Mouse (Mus musculus) urinary bladder, postnatal 25 days (tissue): ENCODE data around the gene Midn.
"Not testable (repeated sequence)": the region's sequence is repeated elsewhere in the genome, so short reads cannot be mapped to it uniquely, and the experiment has no call there.

Source experiments
- DNase-seq: peaks from one replicate; pipeline ENCODE4 v3.0.0; 2022; ENCODE audit warnings: low spot score

The Midn gene

DNA sequence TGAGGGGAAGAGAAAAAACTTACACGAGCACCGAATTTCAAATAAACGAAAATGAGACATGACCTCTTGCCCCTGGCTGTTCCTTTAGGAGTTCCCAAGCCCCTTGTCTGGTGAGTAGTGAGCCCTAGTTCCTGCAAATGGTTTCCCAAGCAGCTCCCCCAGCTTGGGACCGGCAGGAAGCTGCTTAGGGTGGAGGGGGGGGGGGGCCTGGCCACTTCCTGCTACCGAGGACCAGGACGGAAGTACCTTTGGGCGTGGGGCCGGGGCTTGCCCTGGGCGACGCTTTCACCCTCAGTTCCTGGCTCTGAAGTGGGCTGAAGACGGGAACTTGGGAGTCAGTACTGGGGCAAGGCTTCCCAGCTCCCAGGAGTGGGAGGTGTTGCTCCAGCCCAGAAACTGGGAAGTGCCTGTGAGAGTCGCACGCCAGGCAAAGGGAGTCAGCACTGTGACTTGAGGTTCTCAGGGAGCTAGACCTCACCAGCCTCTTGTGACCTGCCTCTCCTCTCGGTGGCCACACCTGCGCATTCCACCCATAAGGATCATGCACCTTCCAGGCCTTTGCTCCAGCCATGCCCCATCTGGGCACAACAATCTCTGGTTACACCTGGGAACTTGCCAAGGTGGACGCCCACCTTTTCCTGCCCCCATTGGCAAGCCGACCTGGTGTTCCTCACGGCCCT, 10.4 kb downstream of the Midn start:
- peak; percentile 54 for DNase-seq

DNA sequence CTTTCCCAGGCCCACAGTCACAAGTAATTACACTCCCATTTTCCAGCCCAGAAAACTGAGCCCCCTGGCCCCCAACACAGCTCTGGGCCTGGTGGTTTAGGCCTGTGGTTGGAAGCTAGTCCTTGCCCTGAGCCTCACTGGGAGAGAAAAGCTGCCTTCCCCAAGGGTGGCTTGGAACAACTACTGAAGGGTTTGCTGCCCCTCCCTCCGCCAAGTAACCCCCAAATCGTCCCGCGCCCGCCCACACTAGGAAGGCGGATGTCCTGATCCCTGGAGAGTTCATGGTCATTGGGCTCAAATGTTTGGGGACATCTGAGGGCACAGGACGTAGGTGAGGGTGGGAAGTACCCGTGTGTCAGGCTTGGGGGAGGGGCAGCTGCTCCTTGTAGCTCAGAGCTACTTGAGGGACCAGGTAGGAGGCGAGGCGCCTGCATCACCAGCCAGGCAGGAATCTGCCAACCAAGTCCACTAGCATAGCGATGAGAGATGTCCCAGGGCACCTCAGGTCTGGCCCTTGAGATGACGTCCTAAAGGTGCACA, 11.0 kb downstream of the Midn start:
- peak; percentile 51 for DNase-seq

DNA sequence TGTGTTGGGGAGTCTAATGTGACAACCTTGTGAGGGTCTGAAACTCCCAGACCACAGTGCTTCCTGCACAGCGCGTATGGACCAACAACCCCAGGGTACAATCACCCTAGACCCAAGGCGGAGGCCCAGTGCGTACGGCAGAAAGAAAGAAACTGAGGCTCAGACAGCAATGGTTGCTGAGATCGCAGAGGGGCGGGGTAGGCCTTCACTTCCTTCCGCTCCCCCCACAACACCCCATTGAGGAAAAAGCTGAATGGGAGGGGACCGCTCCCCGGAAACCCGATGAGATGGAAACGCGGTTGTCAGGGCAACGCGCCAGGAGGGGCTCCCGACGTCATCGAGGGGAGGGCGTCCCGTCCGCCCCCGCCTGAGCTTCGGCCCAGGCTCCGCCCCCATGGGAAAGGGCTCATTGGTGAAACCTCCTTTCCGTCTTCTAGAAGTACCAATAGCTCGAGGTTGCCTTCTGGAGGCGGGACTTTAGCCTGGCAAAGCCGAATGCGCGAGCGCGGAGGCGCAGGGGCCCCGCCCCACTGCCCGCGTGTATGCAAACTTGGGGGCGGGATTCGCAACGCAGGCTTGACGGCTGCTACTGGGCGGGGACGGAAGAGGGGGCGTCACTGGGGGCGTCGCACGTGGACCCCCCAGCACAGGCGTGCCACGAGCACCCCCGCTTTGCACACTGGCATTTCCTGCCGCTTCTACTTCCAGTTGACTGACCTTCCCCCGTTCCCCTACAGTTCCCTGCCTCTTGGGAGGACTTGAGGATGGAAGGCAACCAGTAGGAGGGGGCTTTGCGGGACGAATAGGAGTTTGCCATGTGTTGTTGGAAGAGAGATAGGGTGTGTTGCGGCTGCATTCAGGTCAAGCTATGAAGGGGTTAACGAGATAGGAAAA, 11.7 kb downstream of the Midn start:
- DNase-seq = peak; percentile 99

DNA sequence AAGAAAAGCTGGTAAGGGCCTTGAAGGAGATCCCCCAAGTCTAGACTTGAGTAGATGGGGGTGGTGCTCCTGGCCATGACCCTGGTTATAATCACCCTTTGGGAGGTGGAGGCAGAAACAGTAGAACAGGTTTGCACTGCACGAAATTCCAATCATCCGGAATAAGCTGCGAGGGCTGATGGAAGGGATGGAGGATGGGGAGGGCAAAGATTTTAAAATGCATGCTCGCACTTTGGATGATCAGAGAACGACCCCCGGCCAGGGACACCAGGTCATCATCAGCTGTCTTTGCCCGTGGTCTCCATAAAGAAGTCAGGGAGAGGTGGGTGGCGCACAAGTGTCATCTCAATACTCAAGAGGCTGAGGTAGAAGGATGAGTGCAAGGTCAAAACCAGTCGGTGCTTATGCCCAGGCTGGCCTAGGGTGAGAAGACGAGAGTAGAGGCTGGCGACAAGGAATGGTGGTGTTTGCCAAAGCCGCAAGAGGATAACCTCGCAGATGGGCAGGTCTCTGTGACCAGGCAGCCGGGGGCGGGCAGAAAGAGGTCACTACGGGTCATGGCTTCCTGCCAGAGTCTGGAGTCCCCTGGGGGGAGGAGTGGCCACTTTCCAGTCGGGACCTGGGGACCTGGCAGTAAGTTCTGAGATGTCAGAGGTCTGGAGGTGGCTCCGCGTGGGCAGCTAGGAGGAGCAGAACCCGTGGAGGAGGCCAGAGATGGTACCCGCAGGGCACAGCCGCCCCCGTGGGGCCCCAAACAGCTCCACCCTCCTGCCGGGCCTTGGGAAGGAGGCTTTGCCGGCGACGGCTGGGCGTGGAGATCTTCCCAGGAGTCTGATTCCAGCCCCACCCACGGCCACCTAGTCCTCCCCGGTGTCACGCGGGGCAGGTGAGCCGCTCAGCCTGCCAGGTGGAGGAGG, 12.6 kb downstream of the Midn start:
- DNase-seq = peak; percentile 86

DNA sequence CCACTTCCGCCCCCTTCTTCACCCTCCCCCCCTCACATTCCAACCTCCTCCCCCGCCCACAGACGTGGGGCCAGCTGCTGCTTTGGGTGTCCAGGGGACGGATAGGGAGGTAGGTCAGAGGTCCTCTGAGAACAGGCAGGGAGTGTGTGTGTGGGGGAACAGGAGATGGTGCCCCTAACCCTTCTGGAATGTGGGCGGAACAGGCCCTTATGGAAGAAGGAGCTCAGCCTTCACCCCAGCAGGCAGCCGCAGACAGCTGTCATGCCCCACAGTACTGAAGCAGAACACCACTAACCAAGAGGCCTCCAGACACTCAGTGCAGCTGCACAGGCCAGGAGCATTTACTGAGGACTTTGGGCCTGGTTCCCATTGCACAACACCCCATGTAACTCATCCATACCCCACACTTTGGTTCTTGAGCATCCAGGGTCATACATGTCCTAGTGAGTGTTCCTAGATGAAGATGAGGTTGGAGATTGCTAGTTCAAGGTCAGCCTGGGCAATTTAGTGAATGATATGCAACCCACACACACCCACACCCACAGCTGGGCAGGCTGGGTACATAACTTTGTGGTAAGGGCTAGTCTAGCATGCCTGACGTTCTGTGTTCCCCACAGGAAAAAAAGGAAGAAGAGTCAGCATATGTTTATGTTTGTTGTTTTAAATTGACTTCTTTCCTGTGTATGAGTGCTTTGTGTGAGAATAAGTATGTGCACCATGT, 13.6 kb downstream of the Midn start:
- DNase-seq = no peak

DNA sequence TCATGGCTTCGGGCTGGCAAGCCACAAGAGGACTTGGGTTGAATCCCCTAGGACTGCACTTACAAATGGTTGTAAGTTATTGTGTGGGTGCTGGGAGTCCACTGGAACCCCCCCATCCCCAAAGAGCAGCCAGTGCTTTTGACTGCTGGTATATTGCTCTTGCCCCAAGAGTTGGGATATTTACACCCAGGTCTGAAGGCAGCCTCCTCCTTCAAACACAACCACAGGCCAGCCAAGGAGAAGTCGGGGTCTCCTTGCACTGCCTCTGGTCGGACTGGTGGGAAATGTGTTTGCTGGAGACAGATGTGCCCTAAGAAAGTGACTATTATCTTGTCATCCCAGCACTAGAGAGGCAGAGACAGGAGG, 14.2 kb downstream of the Midn start:
- no peak for DNase-seq

DNA sequence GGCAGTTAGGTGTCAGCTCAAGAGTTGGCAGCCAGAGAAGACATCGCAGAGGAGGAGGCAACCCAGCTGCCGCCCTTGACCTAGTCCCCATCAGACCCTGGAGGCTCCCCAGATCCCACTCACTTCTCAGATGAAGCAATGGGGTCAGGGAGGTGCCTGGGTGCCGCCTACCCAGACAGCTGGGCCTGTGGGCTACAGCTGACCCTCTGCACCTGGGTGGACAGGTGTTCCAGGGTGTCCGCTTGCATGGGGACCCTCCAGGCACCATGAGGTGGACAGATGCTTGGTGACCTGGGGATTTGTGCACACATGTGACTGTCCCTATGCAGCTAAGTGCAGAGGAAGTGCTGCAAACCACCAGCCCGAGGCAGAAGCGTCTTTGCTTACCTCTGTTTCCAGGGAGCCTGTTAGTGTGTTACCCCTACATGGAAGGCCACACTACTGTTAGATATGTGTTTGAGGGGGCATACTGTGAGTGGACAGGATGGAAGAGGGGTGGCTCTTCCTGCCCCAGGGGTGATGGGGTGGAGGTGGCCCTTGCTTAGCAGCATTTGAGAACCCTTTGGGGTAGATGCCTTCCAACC, 14.7 kb downstream of the Midn start:
- DNase-seq = no peak

DNA sequence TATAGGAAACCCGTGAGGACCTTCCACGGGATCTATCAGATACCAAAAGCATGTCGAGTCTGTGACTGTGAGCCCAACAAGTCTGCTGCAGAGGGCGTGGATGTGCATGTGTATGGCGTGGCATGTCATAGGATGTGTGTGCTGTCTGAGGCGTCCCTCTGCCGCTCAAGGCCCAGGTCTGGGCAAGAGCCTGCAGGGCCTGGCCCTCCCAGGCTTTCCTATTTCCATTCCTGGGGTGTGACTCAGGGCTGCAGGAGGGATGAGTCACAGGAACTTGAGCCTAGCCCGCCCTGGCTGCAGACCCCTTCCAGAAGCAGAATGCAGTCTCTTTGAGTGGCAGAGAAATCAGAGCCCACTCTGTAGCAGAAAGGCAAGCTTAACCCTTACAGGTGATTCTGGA, 15.6 kb downstream of the Midn start:
- DNase-seq = no peak

DNA sequence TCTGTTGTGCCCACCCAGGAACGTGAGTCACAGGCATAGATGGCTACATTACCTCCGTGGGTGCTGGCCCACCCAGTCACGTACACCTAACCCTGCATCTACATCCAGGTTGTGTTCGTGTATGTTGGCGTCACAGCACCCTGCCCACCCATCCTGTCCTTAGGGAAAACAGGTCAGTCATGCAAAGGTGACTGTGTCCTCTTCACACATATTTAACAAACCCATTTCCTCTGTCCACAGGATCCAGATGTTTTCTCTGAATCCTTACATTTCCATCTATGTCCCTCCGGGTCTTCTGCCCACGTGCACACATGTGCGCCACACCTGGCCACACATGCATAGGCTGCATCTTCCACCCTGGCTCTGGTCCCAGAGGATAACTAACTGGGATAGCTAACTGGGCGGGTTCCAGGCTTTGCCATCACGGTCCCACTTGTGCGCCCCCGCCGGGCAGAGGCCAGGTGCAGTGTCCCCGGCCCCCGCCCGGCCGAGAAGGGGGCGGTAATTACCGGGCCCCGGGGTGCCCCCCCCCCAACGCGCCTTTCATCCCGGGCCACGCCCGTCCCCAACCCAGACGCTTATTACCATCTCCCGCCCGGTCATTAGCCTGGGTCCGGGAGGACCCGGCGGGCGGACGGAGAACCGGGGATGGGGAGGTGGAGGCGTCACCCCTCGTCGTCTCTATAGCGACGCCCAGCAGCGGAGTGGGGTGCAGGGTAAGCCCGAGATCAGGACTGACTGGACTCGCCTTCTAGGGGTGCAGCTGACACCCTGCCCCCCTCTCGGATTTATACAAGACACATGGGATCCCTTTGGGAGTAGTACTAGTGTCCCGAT, 16.3 kb downstream of the Midn start:
- DNase-seq = no peak

DNA sequence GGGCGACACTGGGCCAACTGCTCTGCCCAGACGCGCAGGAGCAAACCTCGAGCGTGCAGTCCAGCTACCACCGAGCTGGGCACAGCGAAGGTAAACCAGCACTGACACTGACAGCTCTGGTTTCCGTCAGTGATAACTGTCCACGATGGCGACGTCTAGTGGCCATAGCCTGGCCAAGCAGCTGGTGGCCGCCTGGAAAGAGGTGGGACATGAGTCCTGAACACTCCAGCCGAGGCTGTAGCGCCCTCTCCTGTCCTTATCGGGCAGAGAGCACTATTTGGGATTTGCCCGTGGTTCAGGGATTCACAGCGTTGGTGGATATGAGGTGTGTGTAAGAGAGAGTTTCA, 16.9 kb downstream of the Midn start:
- peak; percentile 93 for DNase-seq

DNA sequence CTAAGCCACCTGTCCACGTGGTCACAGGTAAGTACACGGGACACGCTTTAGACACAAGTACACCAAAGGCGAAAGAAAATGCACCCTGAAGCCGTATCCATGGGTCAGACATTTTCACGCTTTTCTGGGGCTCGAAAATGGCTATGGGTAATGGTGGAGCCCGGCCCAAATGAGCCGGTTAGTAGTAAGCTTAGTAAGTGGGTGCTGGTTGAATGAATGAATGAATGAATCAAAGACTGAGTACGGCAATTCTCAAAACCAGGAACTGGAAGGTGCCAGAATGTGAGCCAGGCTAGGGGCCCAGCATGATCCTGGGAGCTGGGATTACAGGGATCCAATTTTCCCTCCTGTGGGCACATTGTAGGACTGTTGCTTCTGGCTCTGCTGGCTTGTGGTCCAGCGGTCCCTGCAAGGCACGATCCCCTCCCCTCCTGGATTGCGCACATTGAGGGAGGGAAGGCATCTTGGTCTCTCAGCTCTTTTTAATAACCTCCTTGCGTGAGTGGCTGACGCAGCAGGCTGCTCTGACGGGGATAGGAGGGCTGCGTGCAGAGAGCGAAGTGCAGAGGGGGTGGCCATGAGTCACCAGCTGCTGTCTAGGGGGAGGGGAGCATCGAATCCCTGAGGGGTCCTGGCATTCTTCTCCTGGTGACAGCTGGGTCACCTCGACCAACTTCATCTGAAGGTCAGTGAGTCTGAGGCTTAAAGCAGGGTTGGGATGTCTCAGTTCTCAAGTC, 17.5 kb downstream of the Midn start, which contains the start of gene Cirbp:
TSS of gene Cirbp (plus strand) at position 594 of the 737 bp plus-strand sequence.
- no peak for DNase-seq

DNA sequence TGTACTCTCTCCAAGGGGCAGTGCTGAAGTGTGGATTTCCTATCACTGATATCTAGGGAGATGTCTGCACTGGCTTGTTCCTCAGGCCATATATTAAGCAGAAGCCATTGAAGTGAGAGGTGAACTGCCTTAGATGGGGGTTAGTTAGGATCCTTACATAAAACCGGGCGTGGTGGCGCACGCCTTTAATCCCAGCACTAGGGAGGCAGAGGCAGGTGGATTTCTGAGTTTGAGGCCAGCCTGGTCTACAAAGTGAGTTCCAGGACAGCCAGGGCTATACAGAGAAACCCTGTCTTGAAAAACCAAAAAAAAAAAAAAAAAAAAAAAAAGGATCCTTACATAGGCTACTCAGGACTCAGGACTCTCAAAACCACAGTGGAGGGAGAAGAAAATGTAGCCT, 18.1 kb downstream of the Midn start:
- not testable (repeated sequence) for DNase-seq

DNA sequence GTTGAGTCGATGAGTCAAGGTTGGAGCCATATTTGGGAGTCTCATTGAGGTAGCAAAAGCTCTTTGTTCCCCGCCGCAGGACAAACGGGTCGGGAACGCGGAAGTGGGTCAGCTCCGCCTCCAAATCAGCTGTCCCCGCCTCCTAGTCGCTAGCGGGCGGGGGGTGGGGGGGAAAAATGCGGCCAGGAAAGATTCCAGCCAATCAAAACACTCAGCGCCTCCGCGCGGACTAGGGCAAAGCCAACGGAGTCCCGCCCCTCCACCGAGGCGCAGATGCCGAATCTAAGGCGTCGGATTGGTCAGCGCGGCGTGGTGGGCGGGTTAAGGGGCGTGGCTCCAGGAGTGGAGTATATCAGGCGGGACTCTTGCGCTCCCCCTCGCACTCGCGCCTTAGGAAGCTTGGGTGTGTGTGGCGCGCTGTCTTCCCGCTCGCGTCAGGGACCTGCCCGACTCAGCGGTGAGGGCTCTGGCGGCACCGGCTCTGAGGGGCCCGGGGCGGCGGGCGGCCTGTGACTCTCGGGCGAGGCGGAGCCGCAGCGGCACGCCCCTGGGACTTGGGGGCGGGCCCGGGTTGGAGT, 19.5 kb downstream of the Midn start:
- DNase-seq = peak; percentile 98

DNA sequence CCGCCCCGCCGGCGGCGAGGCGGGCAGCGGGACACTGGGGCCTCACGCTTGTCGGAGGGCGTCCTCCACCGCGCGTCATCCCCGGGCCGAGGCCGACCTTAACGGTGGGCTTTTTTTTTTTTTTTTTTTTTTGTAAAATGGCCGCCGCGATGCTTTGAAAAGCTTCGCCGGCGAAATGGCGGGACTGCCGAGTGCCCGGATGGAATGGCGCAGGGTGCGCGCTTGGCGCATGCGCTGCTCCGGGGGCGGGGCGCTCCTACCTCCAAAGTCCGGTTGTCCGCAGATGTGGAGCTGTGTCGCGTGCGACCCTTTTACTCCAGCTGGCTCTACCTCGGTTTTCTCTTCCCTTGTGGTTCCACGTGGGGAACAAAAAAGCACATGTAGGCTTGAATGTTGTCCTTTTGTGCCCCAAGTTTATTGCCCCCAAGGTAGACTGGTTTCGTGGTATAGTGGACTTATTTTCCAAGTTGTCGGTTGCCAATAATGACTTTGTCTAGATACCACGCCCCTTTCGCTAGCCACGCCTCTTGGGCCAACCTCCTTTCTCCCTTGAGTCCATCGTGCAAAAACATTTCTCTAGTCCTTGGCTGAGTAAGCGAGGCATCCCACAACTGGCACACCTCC, 20.1 kb downstream of the Midn start:
- peak; percentile 95 for DNase-seq

DNA sequence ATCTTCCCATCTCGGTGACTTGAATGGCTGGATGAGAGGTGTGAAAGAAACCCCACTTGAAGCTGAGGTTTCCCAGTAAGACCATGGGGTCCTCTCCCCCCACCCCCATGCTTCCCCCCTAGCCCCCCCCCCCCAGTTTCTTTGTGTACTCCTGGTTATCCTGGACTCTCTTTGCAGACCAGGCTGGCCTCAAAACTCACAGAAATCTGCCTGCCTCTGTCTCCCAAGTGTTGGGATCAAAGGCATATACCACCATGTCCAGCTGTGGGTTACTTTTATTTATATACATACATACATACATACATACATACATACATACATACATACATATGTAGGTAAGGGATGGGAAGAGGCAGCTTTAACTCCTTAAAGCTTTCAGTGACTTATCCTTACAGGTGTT, 21.0 kb downstream of the Midn start:
- DNase-seq = no peak

DNA sequence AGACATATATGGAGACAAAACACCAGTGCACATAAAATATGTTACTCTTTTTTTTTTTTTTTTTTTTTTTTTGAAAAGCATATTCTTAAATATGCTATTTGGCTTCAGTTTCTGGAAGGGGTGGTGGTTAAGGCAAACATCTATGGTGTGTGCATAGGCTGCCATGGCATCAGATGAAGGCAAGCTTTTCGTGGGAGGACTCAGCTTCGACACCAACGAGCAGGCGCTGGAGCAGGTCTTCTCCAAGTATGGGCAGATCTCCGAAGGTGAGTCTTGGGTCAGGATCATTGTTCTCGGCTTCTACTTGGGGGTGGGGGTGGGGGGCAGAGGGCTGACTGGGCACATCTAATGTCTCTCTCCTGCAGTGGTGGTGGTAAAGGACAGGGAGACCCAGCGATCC, 21.6 kb downstream of the Midn start:
- no peak for DNase-seq

DNA sequence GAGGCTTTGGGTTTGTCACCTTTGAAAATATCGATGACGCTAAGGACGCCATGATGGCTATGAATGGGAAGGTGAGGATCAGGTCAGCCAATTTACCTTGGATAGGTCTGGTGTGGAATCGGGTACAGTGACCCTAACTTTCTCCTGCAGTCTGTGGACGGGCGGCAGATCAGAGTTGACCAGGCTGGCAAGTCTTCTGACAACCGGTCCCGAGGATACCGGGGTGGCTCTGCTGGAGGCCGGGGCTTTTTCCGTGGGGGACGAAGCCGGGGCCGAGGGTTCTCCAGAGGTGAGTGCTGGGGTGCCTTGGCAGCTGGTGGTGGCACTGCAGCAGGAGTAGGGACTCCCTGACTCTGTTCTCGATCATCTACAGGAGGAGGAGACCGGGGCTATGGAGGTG, 22.0 kb downstream of the Midn start:
- no peak for DNase-seq

DNA sequence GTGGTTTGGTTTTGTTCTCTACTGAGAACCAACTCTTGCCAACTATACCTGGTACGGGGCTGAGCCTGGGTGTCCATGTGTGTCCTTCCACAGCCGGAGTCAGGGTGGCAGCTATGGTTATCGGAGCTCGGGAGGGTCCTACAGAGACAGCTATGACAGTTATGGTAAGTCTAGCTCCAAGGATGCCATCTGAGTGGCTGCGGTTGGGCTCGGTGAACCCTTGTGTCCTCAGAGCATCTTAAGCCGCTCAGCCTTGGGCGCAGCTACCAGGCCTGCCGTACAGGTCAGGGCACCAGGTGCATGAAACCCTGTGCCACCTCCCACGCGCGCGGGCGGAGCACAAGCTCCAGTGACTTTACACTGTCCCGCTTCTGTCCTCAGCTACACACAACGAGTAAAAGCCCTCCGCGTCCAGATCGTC, 22.5 kb downstream of the Midn start:
- DNase-seq = no peak

DNA sequence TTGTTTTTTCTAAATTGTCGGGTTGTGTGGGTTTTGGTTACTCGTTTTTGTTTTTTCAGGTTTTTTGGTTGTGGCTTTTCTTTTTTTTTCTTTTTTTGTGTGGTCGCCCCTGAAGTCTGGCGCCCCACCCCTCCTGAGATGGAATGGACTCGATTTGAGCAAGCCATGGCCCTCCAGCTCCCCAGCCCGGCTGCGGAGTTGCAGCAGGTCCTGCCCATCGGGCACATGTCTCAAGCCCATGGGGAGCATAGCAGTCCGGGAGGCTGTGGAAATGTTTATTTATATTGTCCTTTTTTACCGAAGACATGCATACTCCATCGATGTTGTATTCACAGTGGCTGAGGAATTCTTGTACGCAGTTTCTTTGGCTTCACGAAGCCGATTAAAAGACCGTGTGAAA, 23.2 kb downstream of the Midn start:
- DNase-seq = no peak
